Mouse (Mus musculus) liver, embryonic 16.5 days (tissue): Measurements from ENCODE around the gene Pdss2. TPM values are rescaled to one million over a fixed set of nuclear protein-coding genes. Genes with fewer than 3 reads are reported as not detected.

Experiments used
- ATAC-seq: fragments of 200-750 bp; cut with Nextera tagmentation; 2 replicates; pipeline ENCODE4 v1.8.0; 2017; ENCODE audit warnings: low read depth, mild to moderate bottlenecking, moderate number of reproducible peaks, moderate library complexity
- H3K27ac ChIP-seq: fragments of 300-500 bp; sonication (generic); 2 replicates; pipeline ENCODE4 v1.5.1; 2014; ENCODE audit warnings: mild to moderate bottlenecking, low read length
- H3K27me3 ChIP-seq: fragments of 300-500 bp; sonication (generic); 2 replicates; pipeline ENCODE4 v1.6.1; 2014; ENCODE audit warnings: low read depth, low read length, mixed read lengths; ENCODE audit not compliant: control insufficient read depth, insufficient read depth
- H3K36me3 ChIP-seq: fragments of 300-500 bp; sonication (generic); 2 replicates; pipeline ENCODE4 v1.6.1; 2014; ENCODE audit warnings: mild to moderate bottlenecking; ENCODE audit not compliant: control insufficient read depth, insufficient read depth
- H3K4me1 ChIP-seq: fragments of 300-500 bp; sonication (generic); 2 replicates; pipeline ENCODE4 v1.6.1; 2014; ENCODE audit warnings: low read depth, low read length, mixed read lengths; ENCODE audit not compliant: control insufficient read depth
- H3K4me2 ChIP-seq: fragments of 300-500 bp; sonication (generic); 2 replicates; pipeline ENCODE4 v1.6.1; 2014; ENCODE audit warnings: low read depth, low read length, mixed read lengths
- H3K4me3 ChIP-seq: fragments of 300-500 bp; sonication (generic); 2 replicates; pipeline ENCODE4 v1.5.1; 2014; ENCODE audit warnings: low read depth, mild to moderate bottlenecking, low read length
- H3K9ac ChIP-seq: fragments of 300-500 bp; sonication (generic); 2 replicates; pipeline ENCODE4 v1.6.1; 2014; ENCODE audit warnings: low read depth, low read length
- H3K9me3 ChIP-seq: fragments of 300-500 bp; sonication (generic); replicated peaks from 2 replicates; pipeline ENCODE4 v1.6.1; 2016; ENCODE audit warnings: low read length; ENCODE audit not compliant: control insufficient read depth
- WGBS: fragments of 180-500 bp; shearing (Covaris S2); extraction: QIAGEN DNeasy Blood & Tissue Kit; methylation state at CpG from one replicate; pipeline ENCODE4 v1.1.7; 2014; ENCODE audit not compliant: insufficient replicate concordance; 5-methylcytosine and 5-hydroxymethylcytosine counted together
- polyA plus RNA-seq: library from polyadenylated mRNA; unstranded; fragments of >200 nt; fragmentation: Nextera tagmentation; extraction: Ambion mirVana; gene quantifications from 2 replicates; pipeline ENCODE4 v1.2.1, GENCODE M21; 2015

Gene Pdss2
- polyA plus RNA-seq, 1 experiment from 2014 or later = 6.4 TPM

GRCm38 (mm10) chr10:43490034-43490433 lies 268.7 kb downstream of the Pdss2 start:
- Histone ChIP-seq H3K4me1 (peaks cover 11% of the 10 kb centered on the region), H3K36me3 (no peaks in the 10 kb centered on the region; the same call in 1 of the 2 replicates), H3K4me2 (no peak overlapping the region), H3K9ac (no peak overlapping the region), H3K4me3 (no peak overlapping the region), H3K27me3 (no peaks in the 10 kb centered on the region), H3K27ac (peak overlapping the region; percentile 45; the same call in 1 of the 2 replicates), H3K9me3 (no peaks in the 10 kb centered on the region)
- 60% methylated on average over 8 of the region's 8 CpGs for WGBS
- no peak for ATAC-seq

DNA sequence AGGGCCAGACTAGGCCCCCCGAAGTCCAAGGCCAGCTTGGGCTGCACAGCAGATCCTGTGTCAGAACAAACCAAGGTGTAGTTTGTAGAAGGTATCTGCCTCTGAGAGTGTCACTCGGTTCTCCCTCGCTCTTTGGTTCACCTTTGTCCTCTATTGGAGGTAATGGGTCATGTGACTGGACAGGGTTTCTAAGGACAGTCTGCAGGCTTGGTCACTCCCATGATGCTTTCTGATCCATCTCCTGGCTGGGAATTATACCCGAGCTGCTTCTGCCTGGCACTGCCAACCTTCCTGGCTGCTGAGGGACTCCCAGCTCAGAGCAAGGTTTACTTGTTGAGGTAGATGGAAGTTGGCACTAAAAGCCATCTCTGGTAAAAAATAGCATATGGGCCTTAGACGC lies 269.6 kb downstream of the Pdss2 start:
- Histone ChIP-seq H3K27me3 (no peaks in the 10 kb centered on the region), H3K36me3 (peaks cover 3% of the 10 kb centered on the region; the same call in 1 of the 2 replicates), H3K4me2 (0 out of 2 replicates have a peak overlapping the region, but pooled peaks have one; percentile 24), H3K9ac (no peak overlapping the region), H3K9me3 (no peaks in the 10 kb centered on the region), H3K4me1 (peaks cover 11% of the 10 kb centered on the region), H3K4me3 (no peak overlapping the region), H3K27ac (no peak overlapping the region)
- WGBS = 65% methylated on average over 5 of the region's 5 CpGs
- peak; percentile 72 for ATAC-seq

DNA sequence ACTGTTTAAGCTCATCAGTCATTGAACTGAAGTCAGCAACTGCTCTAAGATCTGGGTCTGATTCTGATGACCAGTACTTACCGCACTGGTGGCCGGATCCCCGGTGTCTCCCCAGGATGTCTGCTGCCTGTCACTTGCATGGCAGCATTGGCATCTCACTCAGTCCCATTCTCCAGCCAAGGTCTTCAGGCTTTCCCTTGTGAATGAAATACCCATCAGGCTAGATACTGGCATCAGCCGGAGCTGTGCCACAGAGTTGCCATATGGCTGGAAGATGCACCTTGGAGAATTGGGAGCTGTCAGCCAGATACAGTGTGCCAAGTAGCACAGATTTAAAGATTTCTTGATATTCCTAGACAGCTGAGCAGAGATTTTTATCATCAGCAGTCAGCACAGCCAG lies 281.3 kb downstream of the Pdss2 start:
- Histone ChIP-seq H3K27ac (no peak overlapping the region), H3K9ac (no peak overlapping the region), H3K4me2 (no peak overlapping the region), H3K36me3 (peaks cover 8% of the 10 kb centered on the region; the same call in 1 of the 2 replicates), H3K9me3 (no peaks in the 10 kb centered on the region), H3K27me3 (no peaks in the 10 kb centered on the region), H3K4me1 (no peaks in the 10 kb centered on the region; the same call in 1 of the 2 replicates), H3K4me3 (no peak overlapping the region)
- no peak for ATAC-seq
- WGBS = 81% methylated on average over 4 of the region's 4 CpGs

- H3K27ac ChIP-seq = no peak overlapping the region
- 36% methylated on average over 1 of the region's 1 CpGs for WGBS
- no peaks in the 10 kb centered on the region for H3K27me3 ChIP-seq
Observed at GRCm38 (mm10) chr10:43504291-43504690, 283.0 kb downstream of the Pdss2 start.

GRCm38 (mm10) chr10:43507051-43507450 lies 285.8 kb downstream of the Pdss2 start:
- Histone ChIP-seq H3K4me3 (no peak overlapping the region), H3K4me1 (no peaks in the 10 kb centered on the region; the same call in 1 of the 2 replicates), H3K27ac (no peak overlapping the region), H3K9me3 (no peaks in the 10 kb centered on the region), H3K9ac (no peak overlapping the region), H3K36me3 (peaks cover 12% of the 10 kb centered on the region), H3K27me3 (no peaks in the 10 kb centered on the region), H3K4me2 (no peak overlapping the region)
- no peak for ATAC-seq
- WGBS = 50% methylated on average over 4 of the region's 4 CpGs

More at GRCm38 (mm10) chr10:43504291-43504690, 283.0 kb downstream of the Pdss2 start:
- Histone ChIP-seq H3K4me1 (no peaks in the 10 kb centered on the region; the same call in 1 of the 2 replicates), H3K9ac (no peak overlapping the region), H3K4me2 (no peak overlapping the region), H3K4me3 (no peak overlapping the region), H3K36me3 (peaks cover 3% of the 10 kb centered on the region; the same call in 1 of the 2 replicates), H3K9me3 (no peaks in the 10 kb centered on the region)
- ATAC-seq = no peak

DNA sequence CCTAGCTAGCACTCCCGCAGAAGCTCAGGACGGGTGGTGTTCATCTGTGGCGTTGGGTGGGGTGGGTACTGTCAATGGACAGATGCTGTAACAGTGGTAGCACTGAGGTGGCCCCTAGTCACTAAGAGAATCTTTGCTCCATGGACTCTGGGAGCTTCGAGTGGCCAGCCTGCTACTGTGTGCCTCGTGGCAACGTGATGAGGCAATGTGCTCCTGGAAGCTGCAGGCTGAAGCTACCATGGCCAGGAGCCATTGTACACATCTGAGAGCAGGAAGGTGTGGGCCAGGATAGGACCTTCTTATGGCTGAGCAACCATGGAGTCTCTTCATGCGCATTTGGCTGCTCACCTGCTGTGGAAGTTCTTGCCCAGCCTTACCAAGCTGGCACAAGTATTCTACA lies 287.9 kb downstream of the Pdss2 start:
- Histone ChIP-seq H3K9ac (no peak overlapping the region), H3K27ac (no peak overlapping the region), H3K4me2 (no peak overlapping the region), H3K9me3 (no peaks in the 10 kb centered on the region), H3K4me1 (no peaks in the 10 kb centered on the region; the same call in 1 of the 2 replicates), H3K27me3 (no peaks in the 10 kb centered on the region), H3K4me3 (no peak overlapping the region), H3K36me3 (peaks cover 12% of the 10 kb centered on the region)
- peak; percentile 68 for ATAC-seq
- WGBS = 75% methylated on average over 7 of the region's 7 CpGs

DNA sequence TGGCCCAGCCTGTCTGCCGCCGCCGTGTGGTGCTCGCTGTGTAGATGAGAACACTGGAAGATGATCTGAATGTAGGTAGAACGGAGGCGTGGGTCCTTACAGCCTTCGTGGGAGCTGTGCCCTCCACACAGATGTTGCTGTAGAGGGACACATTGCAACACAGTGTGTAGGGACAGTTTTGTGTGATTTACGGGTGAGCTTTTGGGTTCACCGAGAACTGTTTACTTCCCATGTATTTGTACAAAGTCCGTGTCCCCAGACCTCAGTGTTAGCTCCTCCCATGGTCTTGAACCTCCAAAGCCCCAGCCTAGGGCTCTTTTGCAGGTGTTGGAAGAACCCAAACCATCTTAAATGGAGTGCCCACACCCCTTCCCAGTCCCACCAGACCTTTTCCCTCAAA lies 291.7 kb downstream of the Pdss2 start:
- Histone ChIP-seq H3K4me1 (peaks cover 6% of the 10 kb centered on the region), H3K9ac (no peak overlapping the region), H3K9me3 (no peaks in the 10 kb centered on the region), H3K27me3 (no peaks in the 10 kb centered on the region), H3K4me2 (no peak overlapping the region), H3K27ac (0 out of 2 replicates have a peak overlapping the region, but pooled peaks have one; percentile 60), H3K36me3 (peaks cover 9% of the 10 kb centered on the region), H3K4me3 (no peak overlapping the region)
- ATAC-seq = peak; percentile 78
- 69% methylated on average over 10 of the region's 10 CpGs for WGBS

Other genes starting within 250 kb of the Pdss2 start
- 0.02 TPM in 2 replicates for gene Sobp, start 47.0 kb upstream of the Pdss2 start, polyA plus RNA-seq
- not detected in 2 replicates for gene 9030612E09Rik, start 46.8 kb upstream of the Pdss2 start, polyA plus RNA-seq